Mouse (Mus musculus) MEL (cell line): ENCODE measurements around the gene Cmbl. TPM values are rescaled to one million over a fixed set of nuclear protein-coding genes. Genes with fewer than 3 reads are reported as not detected.

Source experiments
- DNase-seq: peaks from one replicate; pipeline ENCODE4 v3.0.0; 2011; ENCODE audit warnings: low read depth, low spot score
- H3K27ac ChIP-seq: 2 replicates; pipeline ENCODE4 v1.5.1; 2012; ENCODE audit warnings: low read depth, mild to moderate bottlenecking, control low read depth, low read length, moderate library complexity; ENCODE audit not compliant: control insufficient read depth
- H3K27me3 ChIP-seq, 2 experiments: fragments of 150-350 bp in 1 of 2; sonication (generic) in 1 of 2; 2 replicates each; pipeline ENCODE4 v1.6.1; 2012; ENCODE audit warnings: low read length in 2 of 2, mild to moderate bottlenecking in 2 of 2, improper control_type of control experiment in 1 of 2, moderate library complexity in 1 of 2; ENCODE audit not compliant: insufficient read depth in 2 of 2, control insufficient read depth in 1 of 2
- H3K36me3 ChIP-seq, 2 experiments: 2 replicates each; pipeline ENCODE4 v1.6.1; 2012 to 2014; ENCODE audit warnings: low read length in 2 of 2, improper control_type of control experiment in 1 of 2, inconsistent platforms in 1 of 2, mild to moderate bottlenecking in 1 of 2; ENCODE audit not compliant: insufficient read depth in 2 of 2, control insufficient read depth in 1 of 2
- H3K4me1 ChIP-seq, 2 experiments: fragments of 150-350 bp in 1 of 2; sonication (generic) in 1 of 2; 2 replicates each; pipeline ENCODE4 v1.6.1; 2012; ENCODE audit warnings: low read length in 2 of 2, improper control_type of control experiment in 1 of 2, mild to moderate bottlenecking in 1 of 2; ENCODE audit not compliant: insufficient read depth in 2 of 2, control insufficient read depth in 1 of 2
- H3K4me3 ChIP-seq, 2 experiments: fragments of 150-350 bp in 1 of 2; sonication (generic) in 1 of 2; 2 replicates each; pipeline ENCODE4 v1.5.1; 2012; ENCODE audit warnings: low read depth in 2 of 2, low read length in 2 of 2, mild to moderate bottlenecking in 2 of 2, moderate library complexity in 2 of 2, control low read depth in 1 of 2, improper control_type of control experiment in 1 of 2; ENCODE audit not compliant: control insufficient read depth in 1 of 2, insufficient read depth in 1 of 2
- H3K79me2 ChIP-seq: 2 replicates; pipeline ENCODE4 v1.6.1; 2012; ENCODE audit warnings: mild to moderate bottlenecking, low read length, moderate library complexity; ENCODE audit not compliant: control insufficient read depth, poor library complexity, insufficient read depth
- H3K9ac ChIP-seq: 2 replicates; pipeline ENCODE4 v1.6.1; 2012; ENCODE audit warnings: low read depth, mild to moderate bottlenecking, control low read depth, low read length, moderate library complexity; ENCODE audit not compliant: control insufficient read depth, poor library complexity, severe bottlenecking
- H3K9me3 ChIP-seq: fragments of 150-350 bp; sonication (generic); replicated peaks from 2 replicates; pipeline ENCODE4 v1.6.1; 2012; ENCODE audit warnings: mild to moderate bottlenecking, low read length, improper control_type of control experiment, moderate library complexity; ENCODE audit not compliant: insufficient read depth
- CHD2 ChIP-seq: IDR thresholded peaks from 2 replicates; pipeline ENCODE4 v1.6.1; 2011; ENCODE audit warnings: low read length, improper control_type of control experiment
- CTCF ChIP-seq, 3 experiments: IDR thresholded peaks in 2 of 3; conservative IDR thresholded peaks in 1 of 3; 2 replicates each; pipeline ENCODE4 v1.5.1; 2011 to 2012; ENCODE audit warnings: low read length in 3 of 3, low read depth in 2 of 3, mild to moderate bottlenecking in 2 of 3, improper control_type of control experiment in 1 of 3, inconsistent platforms in 1 of 3, mixed read lengths in 1 of 3, moderate library complexity in 1 of 3; ENCODE audit not compliant: control insufficient read depth in 1 of 3, insufficient read depth in 1 of 3, poor library complexity in 1 of 3, severe bottlenecking in 1 of 3
- E2F4 ChIP-seq: IDR thresholded peaks from 2 replicates; pipeline ENCODE4 v1.6.1; 2011; ENCODE audit warnings: low read depth, low read length, improper control_type of control experiment, borderline replicate concordance
- EP300 ChIP-seq, 2 experiments: IDR thresholded peaks; 2 replicates each; pipeline ENCODE4 v1.6.1; 2011; ENCODE audit warnings: improper control_type of control experiment in 2 of 2, low read length in 2 of 2, low read depth in 1 of 2, mild to moderate bottlenecking in 1 of 2
- GABPA ChIP-seq: IDR thresholded peaks from 2 replicates; pipeline ENCODE4 v1.6.1; 2012; ENCODE audit warnings: low read depth, mild to moderate bottlenecking, inconsistent platforms, low read length, improper control_type of control experiment, moderate library complexity
- GATA1 ChIP-seq: IDR thresholded peaks from 2 replicates; pipeline ENCODE4 v1.6.1; 2011; ENCODE audit warnings: low read depth, low read length, improper control_type of control experiment
- HCFC1 ChIP-seq: IDR thresholded peaks from 2 replicates; pipeline ENCODE4 v1.6.1; 2012; ENCODE audit warnings: low read depth, mild to moderate bottlenecking, inconsistent platforms, low read length, improper control_type of control experiment, moderate library complexity
- MAFK ChIP-seq: IDR thresholded peaks from 2 replicates; pipeline ENCODE4 v1.6.1; 2011; ENCODE audit warnings: low read depth, mild to moderate bottlenecking, low read length, improper control_type of control experiment, borderline replicate concordance
- MAX ChIP-seq: IDR thresholded peaks from 2 replicates; pipeline ENCODE4 v1.6.1; 2011; ENCODE audit warnings: low read length, improper control_type of control experiment
- MAZ ChIP-seq: IDR thresholded peaks from 2 replicates; pipeline ENCODE4 v1.6.1; 2012; ENCODE audit warnings: low read depth, mild to moderate bottlenecking, inconsistent platforms, low read length, improper control_type of control experiment
- MEF2A ChIP-seq: IDR thresholded peaks from 2 replicates; pipeline ENCODE4 v1.6.1; 2014; ENCODE audit warnings: low read depth, mild to moderate bottlenecking, inconsistent platforms, low read length, improper control_type of control experiment; ENCODE audit not compliant: poor library complexity, insufficient replicate concordance, severe bottlenecking; ENCODE audit errors: extremely low read depth
- NELFE ChIP-seq: IDR thresholded peaks from 2 replicates; pipeline ENCODE4 v1.6.1; 2011; ENCODE audit warnings: low read depth, low read length, improper control_type of control experiment
- POLR2A ChIP-seq, 2 experiments: IDR thresholded peaks; 2 replicates each; pipeline ENCODE4 v1.6.1; 2011 to 2012; ENCODE audit warnings: low read length in 2 of 2, mild to moderate bottlenecking in 2 of 2, control low read depth in 1 of 2, improper control_type of control experiment in 1 of 2, low read depth in 1 of 2, moderate library complexity in 1 of 2; ENCODE audit not compliant: control insufficient read depth in 1 of 2, insufficient read depth in 1 of 2, poor library complexity in 1 of 2
- POLR2AphosphoS5 ChIP-seq: IDR thresholded peaks from 2 replicates; pipeline ENCODE4 v1.6.1; 2012; ENCODE audit warnings: low read depth, borderline replicate concordance, mild to moderate bottlenecking, inconsistent platforms, low read length, moderate library complexity, mixed read lengths
- SMC3 ChIP-seq: IDR thresholded peaks from 2 replicates; pipeline ENCODE4 v1.6.1; 2011; ENCODE audit warnings: low read depth, low read length, improper control_type of control experiment
- TAL1 ChIP-seq: IDR thresholded peaks from 2 replicates; pipeline ENCODE4 v1.6.1; 2012; ENCODE audit warnings: mild to moderate bottlenecking, inconsistent platforms, low read length, moderate library complexity, mixed read lengths
- TBP ChIP-seq: IDR thresholded peaks from 2 replicates; pipeline ENCODE4 v1.8.0; 2011; ENCODE audit warnings: low read depth, low read length, improper control_type of control experiment
- TCF12 ChIP-seq: IDR thresholded peaks from 2 replicates; pipeline ENCODE4 v1.6.1; 2014; ENCODE audit warnings: low read depth, mild to moderate bottlenecking, inconsistent platforms, low read length, improper control_type of control experiment, moderate library complexity
- ZC3H11A ChIP-seq: IDR thresholded peaks from 2 replicates; pipeline ENCODE4 v1.6.1; 2012; ENCODE audit warnings: low read depth, mild to moderate bottlenecking, inconsistent platforms, low read length, improper control_type of control experiment
- ZKSCAN1 ChIP-seq: IDR thresholded peaks from 2 replicates; pipeline ENCODE4 v1.6.1; 2012; ENCODE audit warnings: low read depth, mild to moderate bottlenecking, inconsistent platforms, low read length, improper control_type of control experiment, moderate library complexity
- ZMIZ1 ChIP-seq: IDR thresholded peaks from 2 replicates; pipeline ENCODE4 v1.6.1; 2012; ENCODE audit warnings: low read depth, mild to moderate bottlenecking, inconsistent platforms, low read length, improper control_type of control experiment, moderate library complexity
- polyA plus RNA-seq, 2 experiments: library from polyadenylated mRNA; stranded (reverse) in 1 of 2; unstranded in 1 of 2; fragments of >175 nt in 1 of 2; fragments of >200 nt in 1 of 2; gene quantifications; 2 replicates each; pipeline versions ENCODE4 v1.2.1 to v1.2.4; 2012; ENCODE audit warnings: low replicate concordance in 2 of 2, low read depth in 1 of 2; ENCODE audit not compliant: insufficient read length in 2 of 2, insufficient read depth in 1 of 2, missing spikeins in 1 of 2
- total RNA-seq: library from RNA; depleted of rRNA; stranded (reverse); fragments of 300-350 nt; gene quantifications from 2 replicates; pipeline ENCODE4 v1.2.3, GENCODE M21; 2012

The Cmbl gene
- total and polyA plus RNA-seq, 3 experiments, result 0.22 to 0.31 TPM; not detected in 1

DNA sequence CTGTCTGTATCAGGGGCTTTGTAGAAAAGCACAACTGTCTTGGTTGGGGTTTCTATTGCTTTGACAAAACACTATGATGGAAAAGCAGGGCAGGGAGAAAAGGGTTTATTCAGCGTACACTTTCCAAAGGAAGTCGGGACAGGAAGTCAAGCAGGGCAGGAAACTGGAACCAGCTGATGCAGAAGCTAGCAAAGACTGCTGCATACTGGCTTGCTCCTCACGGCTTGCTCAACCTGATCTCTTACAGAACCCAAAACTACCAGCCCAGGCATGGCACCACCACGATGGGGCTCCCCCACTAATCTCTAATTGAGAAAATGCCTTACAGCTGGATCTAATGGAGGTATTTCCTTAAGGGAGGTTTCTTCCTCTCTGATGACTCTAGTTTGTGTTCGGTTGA, 17.8 kb upstream of the Cmbl start:
- H3K27ac ChIP-seq, result no peak overlapping the region
- no peak overlapping the region for H3K9ac ChIP-seq
- no peaks in the 10 kb centered on the region for H3K79me2 ChIP-seq
- peaks cover 0 to 11% of the 10 kb centered on the region in 2 experiments; a peak in 2 of 4 replicates for H3K36me3 ChIP-seq
- DNase-seq, result no peak
- no peak overlapping the region for H3K4me3 ChIP-seq
- H3K9me3 ChIP-seq, result no peaks in the 10 kb centered on the region
- peaks cover 6 to 11% of the 10 kb centered on the region in 2 experiments for H3K4me1 ChIP-seq
- no peaks in the 10 kb centered on the region for H3K27me3 ChIP-seq
- TF ChIP-seq ZMIZ1, result no peak
- TF ChIP-seq MAFK, result no peak
- no peak for TF ChIP-seq HCFC1
- no peak for TF ChIP-seq ZKSCAN1
- TF ChIP-seq EP300 (IDR thresholded peaks at IDR 0.05; ENCODE audit: low read depth in 1 of 2, low read length in 2 of 2), result no peak
- TF ChIP-seq TBP, result no peak
- no peak for TF ChIP-seq POLR2A (IDR thresholded peaks at IDR 0.05; ENCODE audit: control insufficient read depth in 1 of 2, insufficient read depth in 1 of 2, low read depth in 1 of 2, low read length in 2 of 2, poor library complexity in 1 of 2)
- TF ChIP-seq POLR2AphosphoS5, result no peak
- TF ChIP-seq NELFE, result no peak

DNA sequence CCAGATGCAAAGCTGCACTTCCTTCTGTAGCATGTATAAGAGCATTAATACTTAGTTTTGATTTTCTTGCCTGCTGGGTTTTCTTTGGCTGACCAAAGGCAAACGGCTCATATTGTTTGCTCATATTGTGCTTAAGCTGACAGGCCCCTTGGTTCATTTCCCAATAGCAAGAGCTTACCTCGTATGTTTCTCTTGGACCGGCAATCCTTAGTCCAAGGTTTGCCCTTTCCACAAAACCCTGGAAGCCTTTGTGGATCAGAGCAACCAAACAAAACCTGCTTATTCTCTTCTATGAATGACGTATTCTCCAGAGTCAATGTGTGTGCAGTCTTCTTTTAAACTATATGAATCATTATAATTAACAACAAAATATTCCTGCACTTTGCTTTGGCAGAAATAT, 14.8 kb upstream of the Cmbl start:
- Histone ChIP-seq H3K27ac (no peak overlapping the region), H3K9me3 (no peaks in the 10 kb centered on the region), H3K4me3 (no peak overlapping the region), H3K27me3 (no peaks in the 10 kb centered on the region), H3K36me3 (peaks cover 0 to 8% of the 10 kb centered on the region in 2 experiments; a peak in 2 of 4 replicates), H3K4me1 (peaks cover 0 to 17% of the 10 kb centered on the region in 2 experiments; a peak in 2 of 4 replicates), H3K79me2 (no peaks in the 10 kb centered on the region)
- no peak for DNase-seq
- TF ChIP-seq EP300 (IDR thresholded peaks at IDR 0.05; ENCODE audit: low read depth in 1 of 2, low read length in 2 of 2) (no peak), TAL1 (no peak), E2F4 (no peak), MAX (no peak), TCF12 (no peak), GATA1 (no peak), GABPA (no peak), CHD2 (no peak), CTCF (IDR thresholded peaks at IDR 0.05 in 2 of 3, conservative IDR thresholded peaks at IDR 0.05 in 1 of 3; ENCODE audit: control insufficient read depth in 1 of 3, insufficient read depth in 1 of 3, low read depth in 2 of 3, low read length in 3 of 3, poor library complexity in 1 of 3, severe bottlenecking in 1 of 3) (no peak), SMC3 (no peak), ZC3H11A (no peak), MEF2A (no peak), MAZ (no peak)
- TF ChIP-seq, all 39 proteins: peak for 0
- H3K9ac ChIP-seq, result no peak overlapping the region
